Mouse (Mus musculus): ENCODE data around the gene Cry2.

Gene Cry2

GRCm38 (mm10) chr2:92444376-92444775, 10.5 kb upstream of the Cry2 start:
- DNase-seq = no peak

- no peak for DNase-seq
These were observed 9.5 kb upstream of the Cry2 start for GRCm38 (mm10) chr2:92443313-92443712.

GRCm38 (mm10) chr2:92442419-92443001, 8.7 kb upstream of the Cry2 start:
- peak; percentile 26 for DNase-seq

- no peak for DNase-seq
These were observed 6.6 kb upstream of the Cry2 start for GRCm38 (mm10) chr2:92440432-92440831.

- DNase-seq = no peak
These were observed 4.7 kb upstream of the Cry2 start for GRCm38 (mm10) chr2:92438567-92438966.

- DNase-seq = peak; percentile 87
These were observed 4.0 kb upstream of the Cry2 start for GRCm38 (mm10) chr2:92437875-92438274.

GRCm38 (mm10) chr2:92437366-92437765, 3.5 kb upstream of the Cry2 start:
- no peak for DNase-seq

- no peak for DNase-seq
These were observed 1.2 kb upstream of the Cry2 start for GRCm38 (mm10) chr2:92435023-92435422.

- DNase-seq = no peak
These were observed 517 bp upstream of the Cry2 start for GRCm38 (mm10) chr2:92434375-92434745.

GRCm38 (mm10) chr2:92432299-92433295, 1.2 kb downstream of the Cry2 start:
- DNase-seq = peak; percentile 73

GRCm38 (mm10) chr2:92431611-92432179, 2.1 kb downstream of the Cry2 start:
- peak; percentile 67 for DNase-seq

GRCm38 (mm10) chr2:92430723-92431541, 2.9 kb downstream of the Cry2 start:
- DNase-seq = peak; percentile 79

GRCm38 (mm10) chr2:92430089-92430488, 3.8 kb downstream of the Cry2 start:
- no peak for DNase-seq

- DNase-seq = peak; percentile 96
These were observed 6.0 kb downstream of the Cry2 start for GRCm38 (mm10) chr2:92427882-92428281.

GRCm38 (mm10) chr2:92426426-92426825, 7.4 kb downstream of the Cry2 start:
- DNase-seq = peak; percentile 62

- no peak for DNase-seq
These were observed 8.5 kb downstream of the Cry2 start for GRCm38 (mm10) chr2:92425366-92425765.

- peak; percentile 61 for DNase-seq
These were observed 9.2 kb downstream of the Cry2 start for GRCm38 (mm10) chr2:92424462-92425308.

GRCm38 (mm10) chr2:92423702-92424461, 10.0 kb downstream of the Cry2 start:
- peak; percentile 94 for DNase-seq

- DNase-seq = no peak
These were observed 10.7 kb downstream of the Cry2 start for GRCm38 (mm10) chr2:92423156-92423555.

- DNase-seq = peak; percentile 69
These were observed 11.3 kb downstream of the Cry2 start for GRCm38 (mm10) chr2:92422388-92423135.
